Mouse (Mus musculus) adrenal gland, postnatal 4 days (tissue): ENCODE results near the gene Clip3. TPM values are rescaled to one million over a fixed set of nuclear protein-coding genes. Genes with fewer than 3 reads are reported as not detected.
A peak's percentile ranks its signal among the peaks of the same experiment; 100 is the strongest.

Source experiments
- DNase-seq, 2 experiments: peaks; one replicate each; pipeline ENCODE4 v3.0.0; 2021 to 2022; ENCODE audit warnings: low spot score in 2 of 2, mixed read lengths in 2 of 2
- total RNA-seq, 2 experiments: library from RNA; stranded (reverse); gene quantifications; 2 replicates each; pipeline ENCODE4 v1.2.3; 2021

The Clip3 gene
- total RNA-seq, 2 experiments from 2014 or later = 50.8 to 59.8 TPM

GRCm38 (mm10) chr7:30324300-30324944 lies 32.9 kb downstream of the Clip3 start:
- DNase-seq = no peak

GRCm38 (mm10) chr7:30325364-30325763 lies 33.8 kb downstream of the Clip3 start:
- DNase-seq = no peak

- DNase-seq = no peak
Measured at GRCm38 (mm10) chr7:30326427-30326826, 34.9 kb downstream of the Clip3 start.

GRCm38 (mm10) chr7:30327140-30327539 lies 35.6 kb downstream of the Clip3 start:
- DNase-seq = no peak

- DNase-seq = no peak
Measured at GRCm38 (mm10) chr7:30328379-30328778, 36.9 kb downstream of the Clip3 start.

GRCm38 (mm10) chr7:30331887-30332286 lies 40.4 kb downstream of the Clip3 start:
- peak; percentile 36 to 65 for DNase-seq

- DNase-seq = no peak
Measured at GRCm38 (mm10) chr7:30332622-30333259, 41.2 kb downstream of the Clip3 start.

GRCm38 (mm10) chr7:30333436-30333835 lies 41.9 kb downstream of the Clip3 start:
- peak in 1 of 2 experiments; percentile 69 for DNase-seq

- no peak for DNase-seq
Measured at GRCm38 (mm10) chr7:30334563-30334962, 43.0 kb downstream of the Clip3 start.

GRCm38 (mm10) chr7:30335688-30336087 lies 44.2 kb downstream of the Clip3 start:
- DNase-seq = no peak

GRCm38 (mm10) chr7:30336384-30336783 lies 44.9 kb downstream of the Clip3 start:
- peak; percentile 69 to 75 for DNase-seq

GRCm38 (mm10) chr7:30339432-30340109 lies 48.0 kb downstream of the Clip3 start:
- no peak for DNase-seq

GRCm38 (mm10) chr7:30346635-30347379 lies 55.3 kb downstream of the Clip3 start:
- DNase-seq = peak in 1 of 2 experiments; percentile 49

- DNase-seq = peak; percentile 27 to 31
Measured at GRCm38 (mm10) chr7:30347828-30348227, 56.3 kb downstream of the Clip3 start.

- peak; percentile 42 to 50 for DNase-seq
Measured at GRCm38 (mm10) chr7:30353279-30353822, 61.8 kb downstream of the Clip3 start.

GRCm38 (mm10) chr7:30354059-30354458 lies 62.5 kb downstream of the Clip3 start:
- no peak for DNase-seq

Other genes starting within 250 kb of the Clip3 start
- gene Zfp14, start 240.3 kb upstream of the Clip3 start, total RNA-seq = 1 to 10 TPM; 3.5 to 4.1 TPM
- gene Zfp82, start 218.8 kb upstream of the Clip3 start, total RNA-seq = 1 to 10 TPM; 1.4 to 2.3 TPM
- not detected for gene Gm26920, start 201.3 kb upstream of the Clip3 start, total RNA-seq
- 1 to 10 TPM; 6.1 to 7.0 TPM for gene Zfp566, start 201.2 kb upstream of the Clip3 start, total RNA-seq
- 10 to 100 TPM; 50.7 to 52.1 TPM for gene Zfp260, start 197.0 kb upstream of the Clip3 start, total RNA-seq
- 10 to 100 TPM in 1 of 2 experiments, 1 to 10 TPM in 1; 8.0 to 10.2 TPM for gene Zfp382, start 169.8 kb upstream of the Clip3 start, total RNA-seq
- 10 to 100 TPM; 77.4 to 83.3 TPM for gene Zfp146, start 122.0 kb upstream of the Clip3 start, total RNA-seq
- gene Cox7a1, start 107.6 kb upstream of the Clip3 start, total RNA-seq = 100 to 1,000 TPM; 176 to 250 TPM
- 100 to 1,000 TPM; 418 to 431 TPM for gene Capns1, start 92.9 kb upstream of the Clip3 start, total RNA-seq
- gene Polr2i, start 59.8 kb upstream of the Clip3 start, total RNA-seq = 10 to 100 TPM; 82.1 to 84.3 TPM
- 10 to 100 TPM; 84.3 to 85.1 TPM for gene Tbcb, start 59.5 kb upstream of the Clip3 start, total RNA-seq
- not detected for gene Ovol3, start 56.0 kb upstream of the Clip3 start, total RNA-seq
- under 1 TPM; 0.54 to 0.70 TPM for gene Thap8, start 11.6 kb upstream of the Clip3 start, total RNA-seq
- 10 to 100 TPM; 12.1 to 13.5 TPM for gene Wdr62, start 11.3 kb upstream of the Clip3 start, total RNA-seq
- 10 to 100 TPM; 58.1 to 59.4 TPM for gene Alkbh6, start 17.0 kb downstream of the Clip3 start, total RNA-seq
- 10 to 100 TPM; 40.1 to 60.6 TPM for gene Syne4, start 23.1 kb downstream of the Clip3 start, total RNA-seq
- 1 to 10 TPM; 1.4 to 1.7 TPM for gene E130208F15Rik, start 30.0 kb downstream of the Clip3 start, total RNA-seq
- gene Sdhaf1, start 32.2 kb downstream of the Clip3 start, total RNA-seq = 10 to 100 TPM; 12.4 to 15.0 TPM
- gene Lrfn3, start 71.0 kb downstream of the Clip3 start, total RNA-seq = 10 to 100 TPM; 18.7 to 19.5 TPM
- gene Tyrobp, start 122.0 kb downstream of the Clip3 start, total RNA-seq = 10 to 100 TPM; 26.6 to 40.2 TPM
- gene Hcst, start 128.1 kb downstream of the Clip3 start, total RNA-seq = 1 to 10 TPM; 1.6 to 2.2 TPM
- gene Nfkbid, start 130.0 kb downstream of the Clip3 start, total RNA-seq = 1 to 10 TPM; 2.1 to 2.3 TPM
- gene Aplp1, start 153.8 kb downstream of the Clip3 start, total RNA-seq = 10 to 100 TPM; 49.5 to 59.1 TPM
- 1 to 10 TPM in 1 of 2 experiments, under 1 TPM in 1; 0.14 to 1.3 TPM for gene Kirrel2, start 166.0 kb downstream of the Clip3 start, total RNA-seq
- 1 to 10 TPM in 1 of 2 experiments, under 1 TPM in 1; 0.08 to 7.1 TPM for gene Nphs1, start 166.6 kb downstream of the Clip3 start, total RNA-seq
- gene Prodh2, start 201.9 kb downstream of the Clip3 start, total RNA-seq = 10 to 100 TPM; 11.6 to 24.9 TPM
- gene Arhgap33, start 243.3 kb downstream of the Clip3 start, total RNA-seq = 10 to 100 TPM; 19.3 to 22.9 TPM